Mouse (Mus musculus) midbrain, embryonic 10.5 days (tissue): Measurements from ENCODE around the gene Abcf2. TPM values are rescaled to one million over a fixed set of nuclear protein-coding genes. Genes with fewer than 3 reads are reported as not detected.
A peak's percentile ranks its signal among the peaks of the same experiment; 100 is the strongest.

Experiments
- DNase-seq: peaks from one replicate; pipeline ENCODE4 v3.0.0-alpha.2; 2017; ENCODE audit warnings: low spot score
- H3K27ac ChIP-seq: fragments of 300-500 bp; sonication (generic); replicated peaks from 2 replicates; pipeline ENCODE4 v1.5.1; 2016; ENCODE audit warnings: mild to moderate bottlenecking
- H3K27me3 ChIP-seq: fragments of 300-500 bp; sonication (generic); 2 replicates; pipeline ENCODE4 v1.6.1; 2016; ENCODE audit warnings: low read depth, mild to moderate bottlenecking; ENCODE audit not compliant: poor library complexity, severe bottlenecking
- H3K36me3 ChIP-seq: fragments of 300-500 bp; sonication (generic); 2 replicates; pipeline ENCODE4 v1.6.1; 2016; ENCODE audit warnings: mild to moderate bottlenecking, moderate library complexity
- H3K4me1 ChIP-seq: fragments of 300-500 bp; sonication (generic); 2 replicates; pipeline ENCODE4 v1.6.1; 2016
- H3K4me3 ChIP-seq: fragments of 300-500 bp; sonication (generic); 2 replicates; pipeline ENCODE4 v1.5.1; 2016; ENCODE audit warnings: mild to moderate bottlenecking, moderate library complexity
- H3K9me3 ChIP-seq: fragments of 300-500 bp; sonication (generic); replicated peaks from 2 replicates; pipeline ENCODE4 v1.6.1; 2016; ENCODE audit warnings: mild to moderate bottlenecking
- WGBS: fragments of 180-500 bp; shearing (Covaris S2); methylation state at CpG from one replicate; pipeline ENCODE4 v1.1.7; 2016; 5-methylcytosine and 5-hydroxymethylcytosine counted together
- polyA plus RNA-seq: library from polyadenylated mRNA; unstranded; fragments of >200 nt; fragmentation: Nextera tagmentation; extraction: Ambion mirVana; gene quantifications from 2 replicates; pipeline ENCODE4 v1.2.1, GENCODE M21; 2016

Abcf2 gene
- polyA plus RNA-seq: 160 and 170 TPM in 2 replicates

- H3K4me3 ChIP-seq: peak within 1 kb of the TSS; percentile 92
- under 1% methylated on average over 48 of the region's 48 CpGs for WGBS
- H3K36me3 ChIP-seq: peaks cover 37% of the 10 kb centered on the region
- peaks cover 22% of the 10 kb centered on the region for H3K4me1 ChIP-seq
- H3K27ac ChIP-seq: peak within 1 kb of the TSS; percentile 92
- H3K9me3 ChIP-seq: no peaks in the 10 kb centered on the region
- DNase-seq: peak; percentile 100
- no peaks in the 10 kb centered on the region for H3K27me3 ChIP-seq
Observed at GRCm38 (mm10) chr5:24577183-24577929, at the start of gene Abcf2. Gene Abcf2, minus strand, starts transcription at chr5:24577467.

GRCm38 (mm10) chr5:24624822-24625120 is 47.5 kb upstream of the Abcf2 start:
- Histone ChIP-seq H3K9me3 (no peaks in the 10 kb centered on the region), H3K36me3 (no peaks in the 10 kb centered on the region), H3K4me1 (peaks cover 26% of the 10 kb centered on the region), H3K4me3 (peak overlapping the region; percentile 72), H3K27ac (no peak overlapping the region), H3K27me3 (peaks cover 53% of the 10 kb centered on the region)
- 33% methylated on average over 4 of the region's 4 CpGs for WGBS
- no peak for DNase-seq

- Histone ChIP-seq H3K27me3 (peaks cover 53% of the 10 kb centered on the region), H3K36me3 (no peaks in the 10 kb centered on the region), H3K27ac (peak within 1 kb of the TSS; percentile 86), H3K4me3 (peak within 1 kb of the TSS; percentile 72), H3K9me3 (no peaks in the 10 kb centered on the region), H3K4me1 (peaks cover 26% of the 10 kb centered on the region)
- WGBS: 4% methylated on average over 37 of the region's 37 CpGs
- DNase-seq: peak; percentile 74
Observed at GRCm38 (mm10) chr5:24623986-24624821, 46.9 kb upstream of the Abcf2 start, which contains the start of gene Smarcd3. Gene Smarcd3, minus strand, starts transcription at chr5:24624411.

GRCm38 (mm10) chr5:24623041-24623985 is 46.0 kb upstream of the Abcf2 start:
- Histone ChIP-seq H3K36me3 (no peaks in the 10 kb centered on the region), H3K4me3 (peak overlapping the region; percentile 72), H3K9me3 (no peaks in the 10 kb centered on the region), H3K27ac (0 out of 2 replicates have a peak overlapping the region, but pooled peaks have one; percentile 86), H3K4me1 (peaks cover 26% of the 10 kb centered on the region), H3K27me3 (peaks cover 53% of the 10 kb centered on the region)
- DNase-seq: no peak
- whole genome bisulfite sequencing: 52% methylated on average over 8 of the region's 8 CpGs

- H3K36me3 ChIP-seq: no peaks in the 10 kb centered on the region
- 66% methylated on average over 7 of the region's 7 CpGs for WGBS
- DNase-seq: no peak
- no peak overlapping the region; the same call in 1 of the 2 replicates for H3K4me3 ChIP-seq
- peaks cover 26% of the 10 kb centered on the region for H3K4me1 ChIP-seq
- no peaks in the 10 kb centered on the region for H3K9me3 ChIP-seq
- H3K27me3 ChIP-seq: peaks cover 53% of the 10 kb centered on the region
- no peak overlapping the region for H3K27ac ChIP-seq
Observed at GRCm38 (mm10) chr5:24622386-24623040, 45.2 kb upstream of the Abcf2 start.

GRCm38 (mm10) chr5:24620626-24621025 is 43.4 kb upstream of the Abcf2 start:
- no peak overlapping the region for H3K4me3 ChIP-seq
- H3K4me1 ChIP-seq: peaks cover 22% of the 10 kb centered on the region
- H3K9me3 ChIP-seq: no peaks in the 10 kb centered on the region
- WGBS: 72% methylated on average over 8 of the region's 8 CpGs
- DNase-seq: no peak
- peaks cover 48% of the 10 kb centered on the region for H3K27me3 ChIP-seq
- no peaks in the 10 kb centered on the region for H3K36me3 ChIP-seq
- H3K27ac ChIP-seq: no peak overlapping the region

- Histone ChIP-seq H3K4me3 (no peak overlapping the region), H3K4me1 (peaks cover 19% of the 10 kb centered on the region), H3K27me3 (peaks cover 48% of the 10 kb centered on the region), H3K36me3 (no peaks in the 10 kb centered on the region), H3K27ac (no peak overlapping the region), H3K9me3 (no peaks in the 10 kb centered on the region)
- WGBS: 86% methylated on average over 8 of the region's 8 CpGs
- DNase-seq: no peak
Observed at GRCm38 (mm10) chr5:24620116-24620515, 42.8 kb upstream of the Abcf2 start.

GRCm38 (mm10) chr5:24618921-24619320 is 41.7 kb upstream of the Abcf2 start:
- Histone ChIP-seq H3K27ac (no peak overlapping the region), H3K36me3 (no peaks in the 10 kb centered on the region), H3K4me3 (no peak overlapping the region), H3K9me3 (no peaks in the 10 kb centered on the region), H3K4me1 (peaks cover 7% of the 10 kb centered on the region), H3K27me3 (peaks cover 36% of the 10 kb centered on the region)
- no peak for DNase-seq
- WGBS: 89% methylated on average over 3 of the region's 3 CpGs

- DNase-seq: no peak
- H3K9me3 ChIP-seq: no peaks in the 10 kb centered on the region
- no peaks in the 10 kb centered on the region for H3K36me3 ChIP-seq
- 72% methylated on average over 6 of the region's 6 CpGs for WGBS
- H3K4me3 ChIP-seq: no peak overlapping the region
- no peak overlapping the region for H3K27ac ChIP-seq
- H3K27me3 ChIP-seq: no peaks in the 10 kb centered on the region
- 0 out of 2 replicates have a peak, but pooled peaks cover 3% of the 10 kb centered on the region for H3K4me1 ChIP-seq
Observed at GRCm38 (mm10) chr5:24615097-24615496, 37.8 kb upstream of the Abcf2 start.

GRCm38 (mm10) chr5:24612302-24612649 is 35.0 kb upstream of the Abcf2 start:
- 81% methylated on average over 5 of the region's 5 CpGs for WGBS
- peaks cover 8% of the 10 kb centered on the region for H3K27me3 ChIP-seq
- no peaks in the 10 kb centered on the region for H3K9me3 ChIP-seq
- no peaks in the 10 kb centered on the region for H3K36me3 ChIP-seq
- H3K4me1 ChIP-seq: peaks cover 15% of the 10 kb centered on the region; the same call in 1 of the 2 replicates
- no peak overlapping the region for H3K27ac ChIP-seq
- H3K4me3 ChIP-seq: no peak overlapping the region
- DNase-seq: no peak

GRCm38 (mm10) chr5:24611366-24612301 is 34.4 kb upstream of the Abcf2 start:
- Histone ChIP-seq H3K4me3 (no peak overlapping the region), H3K27ac (no peak overlapping the region), H3K36me3 (no peaks in the 10 kb centered on the region), H3K27me3 (peaks cover 14% of the 10 kb centered on the region), H3K9me3 (no peaks in the 10 kb centered on the region), H3K4me1 (peaks cover 22% of the 10 kb centered on the region)
- WGBS: 67% methylated on average over 7 of the region's 7 CpGs
- no peak for DNase-seq
